Mouse (Mus musculus) lung, postnatal 0 days (tissue): ENCODE data around the gene Ctdsp2. TPM values are rescaled to one million over a fixed set of nuclear protein-coding genes. Genes with fewer than 3 reads are reported as not detected.

Experiments
- ATAC-seq: fragments of 200-750 bp; cut with Nextera tagmentation; 2 replicates; pipeline ENCODE4 v1.8.0; 2017; ENCODE audit warnings: moderate library complexity
- DNase-seq: peaks from one replicate; pipeline ENCODE4 v3.0.0-alpha.2; 2016; ENCODE audit warnings: low spot score
- H3K27ac ChIP-seq: fragments of 300-500 bp; sonication (generic); 2 replicates; pipeline ENCODE4 v1.5.1; 2014; ENCODE audit warnings: antibody characterized with exemption, mild to moderate bottlenecking, low read length, mixed read lengths
- H3K27me3 ChIP-seq: fragments of 300-500 bp; sonication (generic); replicated peaks from 2 replicates; pipeline ENCODE4 v1.6.1; 2014; ENCODE audit warnings: low read length, mixed read lengths; ENCODE audit not compliant: insufficient read depth
- H3K36me3 ChIP-seq: fragments of 300-500 bp; sonication (generic); 2 replicates; pipeline ENCODE4 v1.6.1; 2014; ENCODE audit warnings: low read length, mixed read lengths; ENCODE audit not compliant: insufficient read depth
- H3K4me1 ChIP-seq: fragments of 300-500 bp; sonication (generic); 2 replicates; pipeline ENCODE4 v1.6.1; 2014; ENCODE audit warnings: antibody characterized with exemption, low read depth, low read length, mixed read lengths; ENCODE audit not compliant: insufficient read depth
- H3K4me2 ChIP-seq: fragments of 300-500 bp; sonication (generic); replicated peaks from 2 replicates; pipeline ENCODE4 v1.6.1; 2014; ENCODE audit warnings: low read depth, mild to moderate bottlenecking, low read length, moderate library complexity, mixed read lengths
- H3K4me3 ChIP-seq: fragments of 300-500 bp; sonication (generic); 2 replicates; pipeline ENCODE4 v1.5.1; 2014; ENCODE audit warnings: low read depth, low read length
- H3K9ac ChIP-seq: fragments of 300-500 bp; sonication (generic); replicated peaks from 2 replicates; pipeline ENCODE4 v1.6.1; 2014; ENCODE audit warnings: low read depth, mild to moderate bottlenecking
- H3K9me3 ChIP-seq: fragments of 300-500 bp; sonication (generic); 2 replicates; pipeline ENCODE4 v1.6.1; 2016; ENCODE audit warnings: low read length, mixed read lengths
- CTCF ChIP-seq: IDR thresholded peaks from 2 replicates; pipeline ENCODE4 v1.5.1; 2016; ENCODE audit warnings: antibody characterized with exemption, mild to moderate bottlenecking
- EP300 ChIP-seq: IDR thresholded peaks from 2 replicates; pipeline ENCODE4 v1.6.1; 2016; ENCODE audit warnings: antibody characterized with exemption, mild to moderate bottlenecking, control low read depth
- WGBS: fragments of 180-500 bp; shearing (Covaris S2); extraction: QIAGEN DNeasy Blood & Tissue Kit; methylation state at CpG from one replicate; pipeline ENCODE4 v1.1.7; 2014; 5-methylcytosine and 5-hydroxymethylcytosine counted together
- polyA plus RNA-seq: library from polyadenylated mRNA; unstranded; fragments of >200 nt; fragmentation: Nextera tagmentation; extraction: Ambion mirVana; gene quantifications from 2 replicates; pipeline ENCODE4 v1.2.1, GENCODE M21; 2015

Ctdsp2 gene
- polyA plus RNA-seq, 1 experiment from 2014 or later = 63.9 TPM

DNA sequence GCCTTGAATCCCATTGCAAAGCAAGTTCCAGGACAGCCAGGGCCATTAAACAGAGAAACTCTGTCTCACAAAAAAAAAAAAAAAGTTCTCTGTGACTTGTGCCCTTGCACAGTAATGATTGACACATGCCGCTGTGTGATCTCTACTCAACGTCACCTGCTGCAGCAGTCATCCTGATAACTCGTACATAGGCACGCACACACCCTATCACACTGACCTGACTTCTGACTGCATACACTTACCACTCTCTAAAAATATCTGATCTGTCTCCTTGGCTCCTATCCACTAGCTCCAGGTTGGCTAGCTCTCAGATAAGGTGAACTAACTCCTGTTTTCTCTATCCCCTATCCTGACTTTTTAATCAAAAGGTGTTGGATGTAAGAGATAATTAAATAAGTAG, 27.9 kb upstream of the Ctdsp2 start:
- peaks cover 4% of the 10 kb centered on the region; the same call in 1 of the 2 replicates for H3K4me1 ChIP-seq
- H3K4me2 ChIP-seq = no peak overlapping the region
- no peaks in the 10 kb centered on the region for H3K27me3 ChIP-seq
- H3K36me3 ChIP-seq = no peaks in the 10 kb centered on the region
- no peak overlapping the region for H3K27ac ChIP-seq
- 62% methylated on average over 4 of the region's 4 CpGs for WGBS
- H3K9me3 ChIP-seq = no peaks in the 10 kb centered on the region
- TF ChIP-seq EP300 = no peak
- no peak for TF ChIP-seq CTCF
- H3K9ac ChIP-seq = no peak overlapping the region
- DNase-seq = no peak
- ATAC-seq = no peak
- no peak overlapping the region for H3K4me3 ChIP-seq

DNA sequence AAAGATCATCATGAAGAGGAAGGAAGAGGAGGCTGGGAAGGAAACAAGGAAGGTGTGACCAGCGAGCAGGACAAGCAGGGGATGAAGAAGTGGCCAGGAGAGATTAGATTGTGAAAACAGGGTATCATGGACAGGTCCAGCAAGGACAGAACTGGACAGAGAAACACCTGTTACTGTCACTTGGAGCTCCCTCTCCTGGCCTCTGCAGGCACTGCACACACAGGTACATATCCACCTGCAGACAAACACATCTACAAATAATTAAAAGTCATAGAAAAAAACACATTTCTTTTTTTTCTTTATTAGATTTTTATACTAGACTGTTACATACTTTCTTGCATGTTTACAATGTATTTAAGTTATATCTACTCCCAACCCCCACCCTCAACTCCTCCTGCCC, 26.1 kb upstream of the Ctdsp2 start:
- H3K36me3 ChIP-seq = no peaks in the 10 kb centered on the region
- H3K27me3 ChIP-seq = no peaks in the 10 kb centered on the region
- H3K9ac ChIP-seq = no peak overlapping the region
- no peak overlapping the region for H3K4me3 ChIP-seq
- no peak overlapping the region for H3K27ac ChIP-seq
- no peaks in the 10 kb centered on the region for H3K9me3 ChIP-seq
- TF ChIP-seq CTCF = no peak; the same call in 1 of the 2 replicates
- TF ChIP-seq EP300 = no peak
- no peak overlapping the region for H3K4me2 ChIP-seq
- DNase-seq (no peak), ATAC-seq (no peak)
- WGBS = 75% methylated on average over 1 of the region's 1 CpGs
- H3K4me1 ChIP-seq = peaks cover 4% of the 10 kb centered on the region; the same call in 1 of the 2 replicates

DNA sequence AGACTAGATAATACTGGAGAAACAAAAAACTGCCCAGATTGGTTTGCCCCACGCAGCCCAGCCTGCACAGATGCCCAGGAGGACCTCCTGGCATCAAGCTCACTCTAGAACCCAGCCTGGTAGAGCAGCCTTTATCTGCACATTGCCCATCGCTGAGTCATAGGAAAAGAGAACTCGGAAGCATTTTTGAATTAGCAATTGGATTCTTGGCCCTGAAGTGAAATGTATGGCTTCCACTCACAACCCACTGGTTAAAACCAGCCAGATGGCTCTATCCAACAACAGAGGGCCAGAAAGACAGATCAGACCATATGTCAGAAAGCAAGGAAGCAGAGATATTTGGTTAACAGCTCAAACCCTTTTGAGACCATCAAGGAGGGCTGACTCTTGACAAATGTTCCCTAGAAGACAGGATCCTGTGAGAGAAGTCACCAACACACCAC, 25.5 kb upstream of the Ctdsp2 start:
- Histone ChIP-seq H3K27ac (no peak overlapping the region), H3K4me2 (no peak overlapping the region), H3K36me3 (no peaks in the 10 kb centered on the region), H3K4me3 (no peak overlapping the region), H3K4me1 (peaks cover 4% of the 10 kb centered on the region; the same call in 1 of the 2 replicates), H3K27me3 (no peaks in the 10 kb centered on the region), H3K9me3 (no peaks in the 10 kb centered on the region), H3K9ac (no peak overlapping the region)
- ATAC-seq (no peak), DNase-seq (no peak)
- no peak for TF ChIP-seq CTCF
- no peak for TF ChIP-seq EP300
- 70% methylated on average over 3 of the region's 3 CpGs for WGBS

DNA sequence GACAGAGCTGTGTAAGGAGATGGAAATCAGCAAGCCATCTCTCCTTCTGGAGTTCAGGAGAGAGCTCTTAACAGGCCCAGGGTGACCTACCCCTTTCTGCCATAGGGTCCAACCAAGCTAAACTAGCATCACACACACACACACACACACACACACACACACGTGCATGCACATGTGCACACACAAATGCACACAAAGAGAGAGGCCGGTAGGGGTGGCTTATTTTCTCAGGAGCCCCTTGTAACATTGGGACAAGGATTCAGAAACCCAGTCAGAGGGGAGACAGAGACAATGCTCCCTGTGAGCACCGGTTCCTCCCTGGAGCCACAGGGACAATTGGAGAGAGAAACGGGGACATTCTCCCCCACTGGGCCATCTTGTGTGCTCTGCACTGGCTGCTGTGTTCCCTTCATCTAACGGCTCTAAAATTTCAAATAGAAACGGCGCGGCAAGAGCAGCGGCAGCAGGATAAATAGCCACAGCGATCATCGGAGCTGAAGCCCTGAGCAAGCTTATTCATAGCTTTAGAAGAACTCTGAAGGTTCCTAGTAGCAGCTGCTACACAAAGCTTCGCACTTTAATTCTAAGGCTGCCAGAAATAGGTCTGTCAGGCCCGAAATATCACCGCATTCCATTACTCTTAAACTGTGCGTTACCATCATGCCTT, 21.7 kb upstream of the Ctdsp2 start:
- TF ChIP-seq CTCF (no peak), EP300 (peak; percentile 17; the same call in 1 of the 2 replicates)
- H3K27ac ChIP-seq = peak overlapping the region; percentile 72
- H3K27me3 ChIP-seq = no peaks in the 10 kb centered on the region
- no peak overlapping the region for H3K4me3 ChIP-seq
- no peak for DNase-seq
- no peaks in the 10 kb centered on the region for H3K4me1 ChIP-seq
- H3K9ac ChIP-seq = no peak overlapping the region; the same call in 1 of the 2 replicates
- ATAC-seq = no peak
- peak overlapping the region; percentile 39 for H3K4me2 ChIP-seq
- WGBS = 25% methylated on average over 15 of the region's 15 CpGs
- no peaks in the 10 kb centered on the region for H3K36me3 ChIP-seq
- no peaks in the 10 kb centered on the region for H3K9me3 ChIP-seq

DNA sequence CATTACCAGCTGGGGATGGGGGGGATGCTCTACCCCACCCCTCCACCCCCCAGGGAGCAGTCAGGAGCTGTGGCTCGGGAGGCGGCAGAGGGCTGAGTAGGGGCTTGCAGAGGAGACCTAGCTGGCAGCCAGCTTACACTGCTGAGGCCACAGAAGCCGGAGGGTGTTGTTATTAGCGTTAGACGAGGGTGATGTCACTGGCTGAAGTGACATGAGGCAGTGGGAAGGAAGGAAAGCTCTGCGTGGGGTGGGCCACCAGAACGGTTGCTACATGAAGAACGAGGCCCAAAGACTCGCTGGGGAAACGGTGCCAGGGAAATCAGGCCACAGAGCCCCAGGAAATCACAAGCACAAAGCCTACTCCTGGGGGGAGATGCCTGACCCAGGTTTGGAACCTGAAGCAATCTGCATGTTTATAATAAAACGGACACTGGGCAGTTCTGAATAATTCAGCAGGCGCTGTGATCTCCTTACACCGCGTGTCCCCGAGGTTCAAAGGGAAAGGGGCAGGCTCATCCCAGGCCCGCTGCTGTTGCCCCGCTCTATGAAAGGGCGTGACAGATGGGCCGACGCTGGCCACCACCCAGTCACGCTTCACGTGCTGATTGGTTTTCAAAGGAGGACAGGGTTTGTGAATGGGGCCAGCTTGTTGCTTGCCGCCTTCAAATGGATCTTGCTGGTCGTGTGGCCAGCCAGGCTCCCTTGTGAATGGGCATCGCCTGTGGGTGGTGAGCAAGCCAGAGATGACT, 21.0 kb upstream of the Ctdsp2 start:
- peak overlapping the region; percentile 39 for H3K4me2 ChIP-seq
- 6% methylated on average over 25 of the region's 25 CpGs for WGBS
- TF ChIP-seq CTCF (no peak), EP300 (no peak)

DNA sequence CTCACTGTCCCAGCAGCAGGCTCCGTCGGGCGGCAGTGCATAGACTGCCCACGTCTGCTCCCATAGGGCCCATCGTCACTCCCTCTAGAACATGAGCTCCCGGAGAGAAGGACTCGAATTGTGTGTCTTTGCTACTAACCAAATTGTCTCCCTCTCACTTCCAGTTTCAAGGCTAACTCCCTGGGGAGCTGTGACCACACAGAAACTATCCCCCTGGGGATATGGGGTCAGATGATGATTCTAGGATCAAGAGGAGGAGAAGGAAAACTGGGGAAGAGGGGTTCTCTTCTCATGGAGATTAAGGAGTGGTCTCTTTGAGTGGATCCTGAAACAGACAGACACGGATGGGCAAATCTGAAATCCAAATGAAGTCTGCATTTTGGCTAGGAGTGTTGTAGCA, 18.0 kb upstream of the Ctdsp2 start:
- no peaks in the 10 kb centered on the region for H3K9me3 ChIP-seq
- DNase-seq (no peak), ATAC-seq (no peak)
- H3K4me2 ChIP-seq = no peak overlapping the region
- 84% methylated on average over 8 of the region's 8 CpGs for WGBS
- H3K27me3 ChIP-seq = no peaks in the 10 kb centered on the region
- no peak overlapping the region for H3K27ac ChIP-seq
- H3K9ac ChIP-seq = no peak overlapping the region
- H3K4me1 ChIP-seq = peaks cover 7% of the 10 kb centered on the region
- H3K4me3 ChIP-seq = no peak overlapping the region
- no peaks in the 10 kb centered on the region for H3K36me3 ChIP-seq
- no peak for TF ChIP-seq CTCF
- no peak for TF ChIP-seq EP300

More for the DNA sequence above, 21.0 kb upstream of the Ctdsp2 start:
- ATAC-seq = peak; percentile 66
- no peak overlapping the region; the same call in 1 of the 2 replicates for H3K9ac ChIP-seq
- peak overlapping the region; percentile 72 for H3K27ac ChIP-seq
- H3K27me3 ChIP-seq = no peaks in the 10 kb centered on the region
- no peak overlapping the region for H3K4me3 ChIP-seq
- H3K36me3 ChIP-seq = no peaks in the 10 kb centered on the region
- DNase-seq = peak; percentile 85
- no peaks in the 10 kb centered on the region for H3K9me3 ChIP-seq
- H3K4me1 ChIP-seq = peaks cover 7% of the 10 kb centered on the region
